Mouse (Mus musculus) ES-E14 (cell line): ENCODE measurements around the gene Eral1. TPM values are rescaled to one million over a fixed set of nuclear protein-coding genes. Genes with fewer than 3 reads are reported as not detected.

ENCODE experiments used
- DNase-seq: peaks from one replicate; pipeline ENCODE4 v3.0.0-alpha.2; 2013; ENCODE audit warnings: low read depth, low spot score
- H3K27ac ChIP-seq: 2 replicates; pipeline ENCODE4 v1.5.1; 2012; ENCODE audit warnings: low read depth, mild to moderate bottlenecking, low read length, moderate library complexity, mixed read lengths; ENCODE audit not compliant: poor library complexity, insufficient read depth, severe bottlenecking
- H3K36me3 ChIP-seq: 2 replicates; pipeline ENCODE4 v1.6.1; 2012; ENCODE audit warnings: mild to moderate bottlenecking, low read length, moderate library complexity, mixed read lengths; ENCODE audit not compliant: control insufficient read depth, poor library complexity, insufficient read depth, severe bottlenecking
- H3K4me1 ChIP-seq, 2 experiments: fragments of 150-350 bp in 1 of 2; sonication (generic) in 1 of 2; 2 replicates each; pipeline ENCODE4 v1.6.1; 2012; ENCODE audit warnings: low read length in 2 of 2, mild to moderate bottlenecking in 1 of 2, mixed read lengths in 1 of 2; ENCODE audit not compliant: control insufficient read depth in 2 of 2, insufficient read depth in 2 of 2, poor library complexity in 1 of 2
- H3K4me3 ChIP-seq, 2 experiments: fragments of 150-350 bp in 1 of 2; sonication (generic) in 1 of 2; 2 replicates each; pipeline ENCODE4 v1.5.1; 2012; ENCODE audit warnings: low read length in 2 of 2, low read depth in 1 of 2, mild to moderate bottlenecking in 1 of 2, mixed read lengths in 1 of 2; ENCODE audit not compliant: insufficient read depth in 1 of 2, poor library complexity in 1 of 2, severe bottlenecking in 1 of 2
- H3K9ac ChIP-seq: 2 replicates; pipeline ENCODE4 v1.6.1; 2012; ENCODE audit warnings: low read depth, mild to moderate bottlenecking, low read length, mixed read lengths; ENCODE audit not compliant: poor library complexity, insufficient read depth, severe bottlenecking
- H3K9me3 ChIP-seq: fragments of 150-350 bp; sonication (generic); 2 replicates; pipeline ENCODE4 v1.6.1; 2012; ENCODE audit warnings: low read depth, mild to moderate bottlenecking, low read length; ENCODE audit not compliant: control insufficient read depth, insufficient read depth
- CHD2 ChIP-seq: IDR thresholded peaks from 2 replicates; pipeline ENCODE4 v1.6.1; 2014; ENCODE audit warnings: mild to moderate bottlenecking, low read depth, low read length, inconsistent platforms
- HCFC1 ChIP-seq: IDR thresholded peaks from 2 replicates; pipeline ENCODE4 v1.6.1; 2012; ENCODE audit warnings: low read length, inconsistent platforms, borderline replicate concordance; ENCODE audit not compliant: insufficient read depth
- MAFK ChIP-seq: IDR thresholded peaks from 2 replicates; pipeline ENCODE4 v1.6.1; 2014; ENCODE audit warnings: mild to moderate bottlenecking, low read depth, low read length, inconsistent platforms; ENCODE audit not compliant: insufficient read depth
- ZC3H11A ChIP-seq: IDR thresholded peaks from 2 replicates; pipeline ENCODE4 v1.6.1; 2012; ENCODE audit warnings: low read depth, mild to moderate bottlenecking, inconsistent platforms, low read length, borderline replicate concordance
- ZNF384 ChIP-seq: IDR thresholded peaks from 2 replicates; pipeline ENCODE4 v1.6.1; 2012; ENCODE audit warnings: low read depth, low read length, inconsistent platforms
- in situ Hi-C, 2 experiments: fragments of 600-800 bp; cut with MboI; formaldehyde crosslinking; loops; one replicate each; pipeline ENCODE4 v1.15.1; 2025; ENCODE audit warnings: low sequenced_read_pairs in 2 of 2, inconsistent platforms in 1 of 2; ENCODE audit not compliant: unreplicated experiment in 2 of 2
- total RNA-seq: library from RNA; depleted of rRNA; stranded (reverse); fragments of 300-350 nt; gene quantifications from 2 replicates; pipeline ENCODE4 v1.2.3, GENCODE M21; 2012

The Eral1 gene
- total RNA-seq, 1 experiment, result 29.6 TPM

GRCm38 (mm10) chr11:78087756-78088281 lies 7.6 kb upstream of the Eral1 start:
- Histone ChIP-seq H3K4me1 (peaks cover 0 to 3% of the 10 kb centered on the region in 2 experiments; a peak in 1 of 4 replicates), H3K9me3 (no peaks in the 10 kb centered on the region), H3K9ac (no peak overlapping the region), H3K36me3 (no peaks in the 10 kb centered on the region), H3K4me3 (no peak overlapping the region), H3K27ac (no peak overlapping the region)
- DNase-seq, result no peak
- in situ Hi-C loops, result no loop called here
- TF ChIP-seq ZC3H11A (no peak), MAFK (peak; percentile 94), CHD2 (no peak), HCFC1 (no peak), ZNF384 (no peak)

- no peak for DNase-seq
- Histone ChIP-seq H3K4me1 (peaks cover 0 to 3% of the 10 kb centered on the region in 2 experiments; a peak in 1 of 4 replicates), H3K27ac (no peak overlapping the region)
These were observed 6.8 kb upstream of the Eral1 start for GRCm38 (mm10) chr11:78086925-78087479.

GRCm38 (mm10) chr11:78083595-78083994 lies 3.4 kb upstream of the Eral1 start:
- Histone ChIP-seq H3K4me3 (no peak overlapping the region), H3K9me3 (no peaks in the 10 kb centered on the region), H3K36me3 (no peaks in the 10 kb centered on the region), H3K27ac (no peak overlapping the region), H3K9ac (no peak overlapping the region), H3K4me1 (peaks cover 0 to 3% of the 10 kb centered on the region in 2 experiments; a peak in 1 of 4 replicates)
- in situ Hi-C loops, result no loop called here
- DNase-seq, result no peak
- TF ChIP-seq ZC3H11A (no peak), ZNF384 (no peak), CHD2 (no peak), MAFK (no peak), HCFC1 (no peak)

More at GRCm38 (mm10) chr11:78086925-78087479, 6.8 kb upstream of the Eral1 start:
- H3K9ac ChIP-seq, result no peak overlapping the region
- no peaks in the 10 kb centered on the region for H3K36me3 ChIP-seq
- TF ChIP-seq MAFK, result no peak
- TF ChIP-seq ZNF384, result no peak
- TF ChIP-seq HCFC1, result no peak
- no peak for TF ChIP-seq CHD2
- no peak for TF ChIP-seq ZC3H11A
- no peak overlapping the region for H3K4me3 ChIP-seq
- in situ Hi-C loops, result no loop called here
- no peaks in the 10 kb centered on the region for H3K9me3 ChIP-seq

GRCm38 (mm10) chr11:78074666-78075065 lies 5.5 kb downstream of the Eral1 start:
- no peak overlapping the region for H3K9ac ChIP-seq
- TF ChIP-seq ZC3H11A (no peak), MAFK (no peak), CHD2 (no peak), ZNF384 (no peak), HCFC1 (no peak)
- no peak for DNase-seq
- H3K27ac ChIP-seq, result no peak overlapping the region
- H3K4me1 ChIP-seq, result peaks cover 0 to 7% of the 10 kb centered on the region in 2 experiments; a peak in 1 of 4 replicates
- peaks cover 17% of the 10 kb centered on the region for H3K36me3 ChIP-seq
- in situ Hi-C loops, result no loop called here
- H3K4me3 ChIP-seq, result no peak overlapping the region
- no peaks in the 10 kb centered on the region for H3K9me3 ChIP-seq

GRCm38 (mm10) chr11:78074277-78074652 lies 5.9 kb downstream of the Eral1 start:
- no peak for DNase-seq
- TF ChIP-seq ZNF384 (no peak), ZC3H11A (no peak), MAFK (no peak), HCFC1 (no peak), CHD2 (no peak)
- in situ Hi-C loops, result no loop called here
- peaks cover 17% of the 10 kb centered on the region for H3K36me3 ChIP-seq
- H3K27ac ChIP-seq, result no peak overlapping the region
- H3K4me1 ChIP-seq, result peaks cover 0 to 7% of the 10 kb centered on the region in 2 experiments; a peak in 1 of 4 replicates
- H3K9ac ChIP-seq, result no peak overlapping the region
- H3K4me3 ChIP-seq, result no peak overlapping the region
- H3K9me3 ChIP-seq, result no peaks in the 10 kb centered on the region
